Mouse (Mus musculus): ENCODE results near the gene Cfap44. TPM values are rescaled to one million over a fixed set of nuclear protein-coding genes. Genes with fewer than 3 reads are reported as not detected.

The Cfap44 gene
- polyA plus RNA-seq, 1 experiment: 3.8 TPM

- TF ChIP-seq CTCF (IDR thresholded peaks at IDR 0.05; ENCODE audit: extremely low read depth, insufficient read depth, low read length): no peak
- no peak for TF ChIP-seq POLR2A (IDR thresholded peaks at IDR 0.05; ENCODE audit: extremely low read depth, insufficient read depth, low read length)
- Histone ChIP-seq H3K4me3 (ENCODE audit: insufficient read depth, low read length) (no peak overlapping the region), H3K27ac (ENCODE audit: insufficient read depth, low read length) (no peak overlapping the region), H3K4me1 (ENCODE audit: control insufficient read depth, insufficient read depth, low read length) (no peaks in the 10 kb centered on the region; the same call in 1 of the 2 replicates)
Observed at GRCm38 (mm10) chr16:44502895-44503575, 108.4 kb downstream of the Cfap44 start.

- Histone ChIP-seq H3K4me1 (ENCODE audit: control insufficient read depth, insufficient read depth, low read length) (no peaks in the 10 kb centered on the region; the same call in 1 of the 2 replicates), H3K4me3 (ENCODE audit: insufficient read depth, low read length) (no peak overlapping the region), H3K27ac (ENCODE audit: insufficient read depth, low read length) (no peak overlapping the region)
- TF ChIP-seq CTCF (IDR thresholded peaks at IDR 0.05; ENCODE audit: extremely low read depth, insufficient read depth, low read length) (no peak), POLR2A (IDR thresholded peaks at IDR 0.05; ENCODE audit: extremely low read depth, insufficient read depth, low read length) (no peak)
Observed at GRCm38 (mm10) chr16:44505243-44505642, 110.6 kb downstream of the Cfap44 start.

- Histone ChIP-seq H3K4me1 (ENCODE audit: control insufficient read depth, insufficient read depth, low read length) (no peaks in the 10 kb centered on the region; the same call in 1 of the 2 replicates), H3K4me3 (ENCODE audit: insufficient read depth, low read length) (no peak overlapping the region), H3K27ac (ENCODE audit: insufficient read depth, low read length) (no peak overlapping the region)
- TF ChIP-seq CTCF (IDR thresholded peaks at IDR 0.05; ENCODE audit: extremely low read depth, insufficient read depth, low read length) (no peak), POLR2A (IDR thresholded peaks at IDR 0.05; ENCODE audit: extremely low read depth, insufficient read depth, low read length) (no peak)
Observed at GRCm38 (mm10) chr16:44507027-44507929, 112.7 kb downstream of the Cfap44 start.

GRCm38 (mm10) chr16:44508025-44508424 lies 113.4 kb downstream of the Cfap44 start:
- Histone ChIP-seq H3K27ac (ENCODE audit: insufficient read depth, low read length) (no peak overlapping the region), H3K4me3 (ENCODE audit: insufficient read depth, low read length) (no peak overlapping the region), H3K4me1 (ENCODE audit: control insufficient read depth, insufficient read depth, low read length) (no peaks in the 10 kb centered on the region; the same call in 1 of the 2 replicates)
- TF ChIP-seq POLR2A (IDR thresholded peaks at IDR 0.05; ENCODE audit: extremely low read depth, insufficient read depth, low read length): no peak
- no peak for TF ChIP-seq CTCF (IDR thresholded peaks at IDR 0.05; ENCODE audit: extremely low read depth, insufficient read depth, low read length)

GRCm38 (mm10) chr16:44508772-44509171 lies 114.2 kb downstream of the Cfap44 start:
- no peak overlapping the region for H3K27ac ChIP-seq (ENCODE audit: insufficient read depth, low read length)
- TF ChIP-seq CTCF (IDR thresholded peaks at IDR 0.05; ENCODE audit: extremely low read depth, insufficient read depth, low read length): no peak
- TF ChIP-seq POLR2A (IDR thresholded peaks at IDR 0.05; ENCODE audit: extremely low read depth, insufficient read depth, low read length): no peak

GRCm38 (mm10) chr16:44509458-44510344 lies 115.1 kb downstream of the Cfap44 start:
- Histone ChIP-seq H3K4me3 (ENCODE audit: insufficient read depth, low read length) (no peak overlapping the region), H3K27ac (ENCODE audit: insufficient read depth, low read length) (no peak overlapping the region), H3K4me1 (ENCODE audit: control insufficient read depth, insufficient read depth, low read length) (no peaks in the 10 kb centered on the region; the same call in 1 of the 2 replicates)
- TF ChIP-seq POLR2A (IDR thresholded peaks at IDR 0.05; ENCODE audit: extremely low read depth, insufficient read depth, low read length) (no peak), CTCF (IDR thresholded peaks at IDR 0.05; ENCODE audit: extremely low read depth, insufficient read depth, low read length) (no peak)

More at GRCm38 (mm10) chr16:44508772-44509171, 114.2 kb downstream of the Cfap44 start:
- no peaks in the 10 kb centered on the region; the same call in 1 of the 2 replicates for H3K4me1 ChIP-seq (ENCODE audit: control insufficient read depth, insufficient read depth, low read length)
- H3K4me3 ChIP-seq (ENCODE audit: insufficient read depth, low read length): no peak overlapping the region

- Histone ChIP-seq H3K27ac (ENCODE audit: insufficient read depth, low read length) (no peak overlapping the region), H3K4me1 (ENCODE audit: control insufficient read depth, insufficient read depth, low read length) (no peaks in the 10 kb centered on the region), H3K4me3 (ENCODE audit: insufficient read depth, low read length) (no peak overlapping the region)
- no peak for TF ChIP-seq POLR2A (IDR thresholded peaks at IDR 0.05; ENCODE audit: extremely low read depth, insufficient read depth, low read length)
- TF ChIP-seq CTCF (IDR thresholded peaks at IDR 0.05; ENCODE audit: extremely low read depth, insufficient read depth, low read length): no peak
Observed at GRCm38 (mm10) chr16:44510521-44511213, 116.1 kb downstream of the Cfap44 start.

GRCm38 (mm10) chr16:44516498-44516897 lies 121.9 kb downstream of the Cfap44 start:
- H3K4me1 ChIP-seq (ENCODE audit: control insufficient read depth, insufficient read depth, low read length): no peaks in the 10 kb centered on the region
- no peak overlapping the region for H3K27ac ChIP-seq (ENCODE audit: insufficient read depth, low read length)
- H3K4me3 ChIP-seq (ENCODE audit: insufficient read depth, low read length): no peak overlapping the region
- TF ChIP-seq CTCF (IDR thresholded peaks at IDR 0.05; ENCODE audit: extremely low read depth, insufficient read depth, low read length): no peak
- TF ChIP-seq POLR2A (IDR thresholded peaks at IDR 0.05; ENCODE audit: extremely low read depth, insufficient read depth, low read length): no peak
